ENCODE assay signal across 19 mouse cellular contexts in genomic region chr1:113932492-113932891, GRCm38 (mm10).
"Had no signal": no experiment of that assay in that cellular context is flagged by ENCODE, and none has a peak within 500 bp of the region (broad histone marks: within the 10 kb centered on the region; RNA-seq: fewer than 3 reads in every experiment).

No protein-coding gene starts in this region.

- H3K9me3 ChIP-seq: lung, embryonic 15.5 days; midbrain, embryonic 10.5 days; midbrain, embryonic 12.5 days; neural tube, embryonic 13.5 days; neural tube, embryonic 15.5 days had no signal

- H3K27me3 ChIP-seq: lung, embryonic 15.5 days; midbrain, embryonic 12.5 days; neural tube, embryonic 13.5 days; neural tube, embryonic 15.5 days had no signal

- H3K4me1 ChIP-seq: lung, embryonic 15.5 days; midbrain, embryonic 10.5 days; midbrain, embryonic 12.5 days; neural tube, embryonic 13.5 days; neural tube, embryonic 15.5 days had no signal

- H3K27ac ChIP-seq: lung, embryonic 15.5 days; midbrain, embryonic 10.5 days; midbrain, embryonic 12.5 days; neural tube, embryonic 13.5 days; neural tube, embryonic 15.5 days had no signal

- H3K36me3 ChIP-seq: lung, embryonic 15.5 days; midbrain, embryonic 10.5 days; midbrain, embryonic 12.5 days; neural tube, embryonic 13.5 days; neural tube, embryonic 15.5 days had no signal

- H3K4me2 ChIP-seq: lung, embryonic 15.5 days; midbrain, embryonic 12.5 days; neural tube, embryonic 13.5 days; neural tube, embryonic 15.5 days had no signal

- H3K4me3 ChIP-seq: lung, embryonic 15.5 days; midbrain, embryonic 10.5 days; midbrain, embryonic 12.5 days; myocyte; neural tube, embryonic 13.5 days; neural tube, embryonic 15.5 days had no signal

- ATAC-seq: lung, postnatal 0 days; midbrain, embryonic 16.5 days had no signal

- DNase-seq: lung, adult 18-20 months; lung, postnatal 4 days; midbrain, embryonic 14.5 days; retina, postnatal 1 day; right cerebral cortex, adult 18-20 months; right cerebral cortex, postnatal 25 days; right cerebral cortex, postnatal 4 days; spleen, adult 18-20 months; thymus, adult 18-20 months; thymus, postnatal 14 days; thymus, postnatal 36 days had no signal

- H3K9ac ChIP-seq: lung, embryonic 15.5 days; midbrain, embryonic 12.5 days; neural tube, embryonic 13.5 days; neural tube, embryonic 15.5 days had no signal
